Mouse (Mus musculus): Measurements from ENCODE around the gene Tcea2.
A peak's percentile ranks its signal among the peaks of the same experiment; 100 is the strongest.

Tcea2 gene

GRCm38 (mm10) chr2:181713749-181714148 lies 33.6 kb downstream of the Tcea2 start:
- DNase-seq (ENCODE audit: low read depth, low spot score), result no peak

GRCm38 (mm10) chr2:181714903-181715326 lies 34.8 kb downstream of the Tcea2 start, which contains the start of gene Oprl1:
Gene Oprl1, plus strand, starts transcription at chr2:181715016.
- peak; percentile 42 for DNase-seq (ENCODE audit: low read depth, low spot score)

- DNase-seq (ENCODE audit: low read depth, low spot score), result no peak
Measured at GRCm38 (mm10) chr2:181715382-181715781, 35.3 kb downstream of the Tcea2 start.

- no peak for DNase-seq (ENCODE audit: low read depth, low spot score)
Measured at GRCm38 (mm10) chr2:181716991-181717390, 36.9 kb downstream of the Tcea2 start.

GRCm38 (mm10) chr2:181720061-181720460 lies 40.0 kb downstream of the Tcea2 start:
- no peak for DNase-seq (ENCODE audit: low read depth, low spot score)

- no peak for DNase-seq (ENCODE audit: low read depth, low spot score)
Measured at GRCm38 (mm10) chr2:181721200-181721599, 41.1 kb downstream of the Tcea2 start.

- DNase-seq (ENCODE audit: low read depth, low spot score), result peak; percentile 62
Measured at GRCm38 (mm10) chr2:181722213-181722612, 42.1 kb downstream of the Tcea2 start.

GRCm38 (mm10) chr2:181727659-181728262 lies 47.7 kb downstream of the Tcea2 start:
- DNase-seq (ENCODE audit: low read depth, low spot score), result no peak

GRCm38 (mm10) chr2:181730051-181730450 lies 49.9 kb downstream of the Tcea2 start:
- DNase-seq (ENCODE audit: low read depth, low spot score), result no peak
